Mouse (Mus musculus) T-helper 17 cell (primary cell): ENCODE results near the gene Csrnp2.

ENCODE experiments used
- in situ Hi-C, 2 experiments: fragments of 300-600 bp; cut with MboI, MseI; formaldehyde crosslinking; loops; 1 replicate in 1 of 2; 2 replicates in 1 of 2; pipeline ENCODE4 v1.15.1; 2025; ENCODE audit warnings: high pct_unique_total_duplicates in 2 of 2

Csrnp2 gene

GRCm38 (mm10) chr15:100436112-100436511 is 59.2 kb downstream of the Csrnp2 start:
- in situ Hi-C loops, result loop anchor here in 1 of 2 experiments (10.0 kb wide), 1 partner anchor 1891 kb away; no protein-coding TSS in a partner anchor

- in situ Hi-C loops, result loop anchor here in 1 of 2 experiments (10.0 kb wide), 1 partner anchor 1888 kb away; no protein-coding TSS in a partner anchor
Observed at GRCm38 (mm10) chr15:100433234-100433633, 62.1 kb downstream of the Csrnp2 start.

- in situ Hi-C loops, result loop anchor here in 1 of 2 experiments (10.0 kb wide), 1 partner anchor 1885 kb away; no protein-coding TSS in a partner anchor
Observed at GRCm38 (mm10) chr15:100429959-100430565, 65.2 kb downstream of the Csrnp2 start.
